Mouse (Mus musculus) splenic B cell, adult 2 months (primary cell): Measurements from ENCODE around the gene Mcm6.
A peak's percentile ranks its signal among the peaks of the same experiment; 100 is the strongest.

Experiments
- DNase-seq: peaks from one replicate; pipeline ENCODE4 v3.0.0-alpha.2; 2011; ENCODE audit warnings: low read depth, low spot score
- H3K27me3 ChIP-seq: 2 replicates; pipeline ENCODE4 v1.6.1; 2012; ENCODE audit warnings: mild to moderate bottlenecking, low read length, moderate library complexity, mixed read lengths; ENCODE audit not compliant: control insufficient read depth, poor library complexity, insufficient read depth, severe bottlenecking
- H3K36me3 ChIP-seq: 2 replicates; pipeline ENCODE4 v1.6.1; 2012; ENCODE audit warnings: mild to moderate bottlenecking, low read length, moderate library complexity, mixed read lengths; ENCODE audit not compliant: control insufficient read depth, poor library complexity, insufficient read depth, severe bottlenecking

The Mcm6 gene

GRCm38 (mm10) chr1:128303900-128304299 is 55.6 kb downstream of the Mcm6 start:
- no peak for DNase-seq
- no peaks in the 10 kb centered on the region for H3K27me3 ChIP-seq
- no peaks in the 10 kb centered on the region for H3K36me3 ChIP-seq

GRCm38 (mm10) chr1:128295717-128296528 is 63.5 kb downstream of the Mcm6 start:
- no peak for DNase-seq
- H3K27me3 ChIP-seq: no peaks in the 10 kb centered on the region
- H3K36me3 ChIP-seq: no peaks in the 10 kb centered on the region

GRCm38 (mm10) chr1:128295296-128295695 is 64.2 kb downstream of the Mcm6 start:
- H3K27me3 ChIP-seq: no peaks in the 10 kb centered on the region
- DNase-seq: no peak
- H3K36me3 ChIP-seq: no peaks in the 10 kb centered on the region

- DNase-seq: no peak
- H3K36me3 ChIP-seq: no peaks in the 10 kb centered on the region
- H3K27me3 ChIP-seq: no peaks in the 10 kb centered on the region
Observed at GRCm38 (mm10) chr1:128293524-128293923, 65.9 kb downstream of the Mcm6 start.

- no peaks in the 10 kb centered on the region for H3K36me3 ChIP-seq
- no peak for DNase-seq
Observed at GRCm38 (mm10) chr1:128290295-128290694, 69.2 kb downstream of the Mcm6 start.

GRCm38 (mm10) chr1:128285136-128285535 is 74.3 kb downstream of the Mcm6 start:
- Histone ChIP-seq H3K27me3 (no peaks in the 10 kb centered on the region), H3K36me3 (no peaks in the 10 kb centered on the region)
- no peak for DNase-seq

More at GRCm38 (mm10) chr1:128290295-128290694, 69.2 kb downstream of the Mcm6 start:
- H3K27me3 ChIP-seq: no peaks in the 10 kb centered on the region

- Histone ChIP-seq H3K36me3 (no peaks in the 10 kb centered on the region), H3K27me3 (no peaks in the 10 kb centered on the region)
- no peak for DNase-seq
Observed at GRCm38 (mm10) chr1:128284157-128284690, 75.2 kb downstream of the Mcm6 start.

GRCm38 (mm10) chr1:128282924-128283323 is 76.5 kb downstream of the Mcm6 start:
- H3K27me3 ChIP-seq: no peaks in the 10 kb centered on the region
- DNase-seq: no peak
- H3K36me3 ChIP-seq: peaks cover 5% of the 10 kb centered on the region; the same call in 1 of the 2 replicates

GRCm38 (mm10) chr1:128281753-128282152 is 77.7 kb downstream of the Mcm6 start:
- DNase-seq: peak; percentile 21
- Histone ChIP-seq H3K36me3 (peaks cover 7% of the 10 kb centered on the region; the same call in 1 of the 2 replicates), H3K27me3 (no peaks in the 10 kb centered on the region)
